Mouse (Mus musculus): ENCODE data around the gene Myzap.

GRCm38 (mm10) chr9:71623871-71624569 lies 31.9 kb upstream of the Myzap start:
- TF ChIP-seq MYOD1 (IDR thresholded peaks at IDR 0.05; ENCODE audit: control insufficient read depth, insufficient read length, low read depth), result no peak
- peak; percentile 53 for TF ChIP-seq CTCF (IDR thresholded peaks at IDR 0.05; ENCODE audit: control insufficient read depth, insufficient read depth, insufficient read length)
- TF ChIP-seq USF1 (IDR thresholded peaks at IDR 0.05; ENCODE audit: low read depth), result no peak
- no peak for TF ChIP-seq MAX (IDR thresholded peaks at IDR 0.05)
- no peak for TF ChIP-seq MYOG (IDR thresholded peaks at IDR 0.05; ENCODE audit: control insufficient read depth, extremely low read depth, insufficient read length)

Measured in C2C12 (cell line).